Mouse (Mus musculus) lung, adult 2 months (tissue): ENCODE measurements at regions not wholly inside any gene's neighbourhood (a gene's known extent, or its start where the extent isn't known, plus 50 kb on each side); places are given as distances from the start of the nearest gene placed in this dataset.

Experiments
- CTCF ChIP-seq: fragments of 200-500 bp; IDR thresholded peaks from 2 replicates; pipeline ENCODE4 v1.5.1; 2011; ENCODE audit warnings: mild to moderate bottlenecking, low read length, control low read depth; ENCODE audit not compliant: insufficient read depth
- POLR2A ChIP-seq: fragments of 200-500 bp; IDR thresholded peaks from 2 replicates; pipeline ENCODE4 v1.6.1; 2011; ENCODE audit warnings: low read depth, mild to moderate bottlenecking, control low read depth, low read length, borderline replicate concordance; ENCODE audit errors: extremely low read depth

GRCm38 (mm10) chr5:119329371-119329770 is 341.1 kb upstream of the Tbx3 start:
- TF ChIP-seq POLR2A (no peak), CTCF (no peak)
